Mouse (Mus musculus) CH12.LX (cell line): ENCODE measurements around the gene Cx3cl1. TPM values are rescaled to one million over a fixed set of nuclear protein-coding genes. Genes with fewer than 3 reads are reported as not detected.
A peak's percentile ranks its signal among the peaks of the same experiment; 100 is the strongest.

Experiments
- DNase-seq: peaks from one replicate; pipeline ENCODE4 v3.0.0-alpha.2; 2013; ENCODE audit errors: extremely low read depth
- H3K27ac ChIP-seq: 2 replicates; pipeline ENCODE4 v1.5.1; 2012; ENCODE audit warnings: low read depth, mild to moderate bottlenecking, control low read depth, moderate library complexity; ENCODE audit not compliant: insufficient read depth
- H3K27me3 ChIP-seq: replicated peaks from 2 replicates; pipeline ENCODE3; 2012; ENCODE audit warnings: inconsistent platforms
- H3K36me3 ChIP-seq, 2 experiments: replicated peaks in 1 of 2; 2 replicates each; pipeline versions ENCODE3 to v1.6.1; 2012; ENCODE audit warnings: inconsistent platforms in 1 of 2, low read length in 1 of 2, mild to moderate bottlenecking in 1 of 2, mixed read lengths in 1 of 2, moderate library complexity in 1 of 2; ENCODE audit not compliant: control insufficient read depth in 1 of 2, insufficient read depth in 1 of 2
- H3K4me1 ChIP-seq, 2 experiments: 2 replicates each; pipeline ENCODE4 v1.6.1; 2012; ENCODE audit warnings: inconsistent platforms in 1 of 2, moderate library complexity in 1 of 2; ENCODE audit not compliant: insufficient read depth in 2 of 2, control insufficient read depth in 1 of 2
- H3K4me2 ChIP-seq: 2 replicates; pipeline ENCODE4 v1.6.1; 2012; ENCODE audit warnings: low read depth, mild to moderate bottlenecking, control low read depth; ENCODE audit not compliant: poor library complexity, insufficient read depth, severe bottlenecking
- H3K4me3 ChIP-seq, 3 experiments: fragments of 150-350 bp in 1 of 3; sonication (generic) in 1 of 3; replicated peaks in 1 of 3; 2 replicates each; pipeline versions ENCODE3 to v1.5.1; 2011 to 2012; ENCODE audit warnings: low read depth in 2 of 3, low read length in 2 of 3, mild to moderate bottlenecking in 2 of 3, moderate library complexity in 2 of 3, control low read depth in 1 of 3, improper control_type of control experiment in 1 of 3, inconsistent platforms in 1 of 3, mixed read lengths in 1 of 3; ENCODE audit not compliant: poor library complexity in 1 of 3
- H3K79me2 ChIP-seq: replicated peaks from 2 replicates; pipeline ENCODE4 v1.6.1; 2012; ENCODE audit warnings: mild to moderate bottlenecking, moderate library complexity; ENCODE audit not compliant: control insufficient read depth, poor library complexity, insufficient read depth, severe bottlenecking; ENCODE audit errors: extremely low read depth
- H3K9ac ChIP-seq: 2 replicates; pipeline ENCODE4 v1.6.1; 2012; ENCODE audit warnings: low read depth, mild to moderate bottlenecking, control low read depth, moderate library complexity; ENCODE audit not compliant: insufficient read depth
- H3K9me3 ChIP-seq: replicated peaks from 2 replicates; pipeline ENCODE3; 2012; ENCODE audit warnings: low read length, inconsistent platforms, mixed read lengths
- BHLHE40 ChIP-seq: IDR thresholded peaks from 2 replicates; pipeline ENCODE4 v1.6.1; 2011; ENCODE audit warnings: mild to moderate bottlenecking, low read depth, low read length, improper control_type of control experiment
- CHD1 ChIP-seq: IDR thresholded peaks from 2 replicates; pipeline ENCODE4 v1.6.1; 2012; ENCODE audit warnings: low read depth, low read length, improper control_type of control experiment, inconsistent platforms
- CHD2 ChIP-seq: IDR thresholded peaks from 2 replicates; pipeline ENCODE4 v1.6.1; 2011; ENCODE audit warnings: low read length, improper control_type of control experiment
- CTCF ChIP-seq, 2 experiments: IDR thresholded peaks in 1 of 2; conservative IDR thresholded peaks in 1 of 2; 2 replicates each; pipeline ENCODE4 v1.5.1; 2011 to 2012; ENCODE audit warnings: low read depth in 2 of 2, low read length in 2 of 2, improper control_type of control experiment in 1 of 2, inconsistent platforms in 1 of 2, mild to moderate bottlenecking in 1 of 2, moderate library complexity in 1 of 2
- E2F4 ChIP-seq: IDR thresholded peaks from 2 replicates; pipeline ENCODE4 v1.6.1; 2011; ENCODE audit warnings: low read depth, low read length, improper control_type of control experiment; ENCODE audit not compliant: insufficient replicate concordance
- EP300 ChIP-seq: IDR thresholded peaks from 2 replicates; pipeline ENCODE4 v1.6.1; 2011; ENCODE audit warnings: low read length, improper control_type of control experiment
- GABPA ChIP-seq: IDR thresholded peaks from 2 replicates; pipeline ENCODE4 v1.6.1; 2012; ENCODE audit warnings: low read depth, low read length, improper control_type of control experiment, inconsistent platforms; ENCODE audit not compliant: insufficient replicate concordance
- HCFC1 ChIP-seq: IDR thresholded peaks from 2 replicates; pipeline ENCODE4 v1.6.1; 2012; ENCODE audit warnings: low read depth, mild to moderate bottlenecking, inconsistent platforms, low read length, improper control_type of control experiment
- IRF4 ChIP-seq: IDR thresholded peaks from 2 replicates; pipeline ENCODE4 v1.6.1; 2014; ENCODE audit warnings: low read depth, mild to moderate bottlenecking, inconsistent platforms, low read length, improper control_type of control experiment
- JUN ChIP-seq: IDR thresholded peaks from 2 replicates; pipeline ENCODE4 v1.6.1; 2011; ENCODE audit warnings: low read depth, mild to moderate bottlenecking, low read length, improper control_type of control experiment, moderate library complexity; ENCODE audit not compliant: insufficient read depth
- JUND ChIP-seq: conservative IDR thresholded peaks from 2 replicates; pipeline ENCODE4 v1.6.1; 2011; ENCODE audit warnings: low read depth, low read length, improper control_type of control experiment
- KAT2A ChIP-seq: IDR thresholded peaks from 2 replicates; pipeline ENCODE4 v1.6.1; 2012; ENCODE audit warnings: low read length, improper control_type of control experiment, inconsistent platforms; ENCODE audit not compliant: insufficient replicate concordance
- MAFK ChIP-seq: IDR thresholded peaks from 2 replicates; pipeline ENCODE4 v1.6.1; 2011; ENCODE audit warnings: low read length, improper control_type of control experiment; ENCODE audit not compliant: insufficient replicate concordance
- MAX ChIP-seq: IDR thresholded peaks from 2 replicates; pipeline ENCODE4 v1.6.1; 2011; ENCODE audit warnings: low read length, improper control_type of control experiment
- MAZ ChIP-seq: IDR thresholded peaks from 2 replicates; pipeline ENCODE4 v1.6.1; 2012; ENCODE audit warnings: low read depth, mild to moderate bottlenecking, inconsistent platforms, low read length, improper control_type of control experiment, moderate library complexity
- MYC ChIP-seq: IDR thresholded peaks from 2 replicates; pipeline ENCODE4 v1.6.1; 2011; ENCODE audit warnings: low read depth, mild to moderate bottlenecking, improper control_type of control experiment, low read length
- NELFE ChIP-seq: IDR thresholded peaks from 2 replicates; pipeline ENCODE4 v1.6.1; 2011; ENCODE audit warnings: low read depth, low read length, improper control_type of control experiment
- NRF1 ChIP-seq: IDR thresholded peaks from 2 replicates; pipeline ENCODE4 v1.6.1; 2014; ENCODE audit warnings: low read depth, mild to moderate bottlenecking, inconsistent platforms, low read length, improper control_type of control experiment, moderate library complexity
- POLR2A ChIP-seq: IDR thresholded peaks from 2 replicates; pipeline ENCODE4 v1.6.1; 2011; ENCODE audit warnings: low read depth, mild to moderate bottlenecking, improper control_type of control experiment, low read length
- POLR2AphosphoS2 ChIP-seq: IDR thresholded peaks from 2 replicates; pipeline ENCODE4 v1.6.1; 2011; ENCODE audit warnings: low read depth, low read length, improper control_type of control experiment
- RAD21 ChIP-seq: IDR thresholded peaks from 2 replicates; pipeline ENCODE4 v1.6.1; 2011; ENCODE audit warnings: low read depth, mild to moderate bottlenecking, low read length, improper control_type of control experiment, moderate library complexity
- RCOR1 ChIP-seq: conservative IDR thresholded peaks from 2 replicates; pipeline ENCODE4 v1.6.1; 2012; ENCODE audit warnings: low read depth, mild to moderate bottlenecking, inconsistent platforms, low read length, improper control_type of control experiment
- SIN3A ChIP-seq: IDR thresholded peaks from 2 replicates; pipeline ENCODE4 v1.6.1; 2012; ENCODE audit warnings: low read length, improper control_type of control experiment, inconsistent platforms
- SMC3 ChIP-seq: IDR thresholded peaks from 2 replicates; pipeline ENCODE4 v1.6.1; 2011; ENCODE audit warnings: low read depth, low read length, improper control_type of control experiment
- TBP ChIP-seq: conservative IDR thresholded peaks from 2 replicates; pipeline ENCODE4 v1.6.1; 2011; ENCODE audit warnings: low read depth, low read length, improper control_type of control experiment
- TCF12 ChIP-seq: IDR thresholded peaks from 2 replicates; pipeline ENCODE4 v1.6.1; 2014; ENCODE audit warnings: low read depth, mild to moderate bottlenecking, inconsistent platforms, low read length, improper control_type of control experiment
- UBTF ChIP-seq: IDR thresholded peaks from 2 replicates; pipeline ENCODE4 v1.6.1; 2012; ENCODE audit warnings: low read depth, mild to moderate bottlenecking, inconsistent platforms, low read length, improper control_type of control experiment, moderate library complexity
- USF1 ChIP-seq: IDR thresholded peaks from 2 replicates; pipeline ENCODE4 v1.6.1; 2014; ENCODE audit warnings: low read depth, mild to moderate bottlenecking, inconsistent platforms, low read length, improper control_type of control experiment
- USF2 ChIP-seq: conservative IDR thresholded peaks from 2 replicates; pipeline ENCODE4 v1.6.1; 2011; ENCODE audit warnings: low read depth, low read length, improper control_type of control experiment
- ZC3H11A ChIP-seq: IDR thresholded peaks from 2 replicates; pipeline ENCODE4 v1.6.1; 2012; ENCODE audit warnings: low read depth, mild to moderate bottlenecking, inconsistent platforms, low read length, improper control_type of control experiment
- ZMIZ1 ChIP-seq: IDR thresholded peaks from 2 replicates; pipeline ENCODE4 v1.6.1; 2012; ENCODE audit warnings: low read depth, mild to moderate bottlenecking, inconsistent platforms, low read length, improper control_type of control experiment
- ZNF384 ChIP-seq: IDR thresholded peaks from 2 replicates; pipeline ENCODE4 v1.6.1; 2012; ENCODE audit warnings: low read depth, low read length, improper control_type of control experiment, inconsistent platforms
- dilution Hi-C: fragments of 300-500 bp; cut with MboI; formaldehyde crosslinking; loops from 2 replicates; pipeline ENCODE4 v1.14.3; 2020; ENCODE audit warnings: low sequenced_read_pairs; ENCODE audit not compliant: extremely low pct_unique_long_range_greater_than_20kb, extremely low pct_ligation_motif_present
- in situ Hi-C: fragments of 300-500 bp; cut with MboI; formaldehyde crosslinking; loops from 3 replicates; pipeline ENCODE4 v1.14.3; 2019; ENCODE audit warnings: low sequenced_read_pairs, low pct_ligation_motif_present, low pct_unique_long_range_greater_than_20kb, mixed read lengths
- polyA plus RNA-seq: library from polyadenylated mRNA; unstranded; fragments of >175 nt; gene quantifications from 2 replicates; pipeline ENCODE4 v1.2.1, GENCODE M21; 2012; ENCODE audit warnings: low read depth; ENCODE audit not compliant: insufficient read length
- total RNA-seq, 2 experiments: library from RNA; depleted of rRNA; stranded (reverse); fragments of 300-350 nt in 1 of 2; fragments of >200 nt in 1 of 2; gene quantifications; 2 replicates each; pipeline ENCODE4 v1.2.3; 2012 to 2014

Cx3cl1 gene
- total and polyA plus RNA-seq, 3 experiments: 0.19 to 4.2 (median 3.7) TPM

DNA sequence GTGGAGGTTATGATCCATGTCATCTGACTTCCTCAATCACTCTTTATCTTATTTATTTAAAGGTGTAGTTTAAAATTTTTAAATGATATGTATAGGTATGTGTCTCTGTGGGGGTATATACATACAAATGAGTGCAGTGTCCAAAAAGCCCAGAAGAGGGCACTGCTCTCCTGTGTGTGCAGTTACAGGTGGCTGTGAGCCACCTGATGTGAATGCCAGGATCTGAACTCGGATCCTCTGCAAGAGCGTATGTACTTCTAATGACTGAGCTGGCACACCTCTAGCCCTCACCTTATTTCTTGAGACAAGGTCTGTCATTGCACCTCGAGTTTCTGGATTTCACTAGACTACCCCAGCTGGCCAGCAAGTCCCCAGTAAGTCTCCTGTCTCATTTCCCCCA lies 31.2 kb upstream of the Cx3cl1 start:
- dilution Hi-C loops: no loop called here
- Histone ChIP-seq H3K9me3 (peaks cover 3% of the 10 kb centered on the region), H3K4me2 (no peak overlapping the region), H3K27ac (peak overlapping the region; percentile 93; the same call in 1 of the 2 replicates), H3K4me3 (peak overlapping the region in 1 of 3 experiments; percentile 33), H3K4me1 (peaks cover 22 to 74% of the 10 kb centered on the region in 2 experiments), H3K9ac (no peak overlapping the region), H3K27me3 (no peaks in the 10 kb centered on the region), H3K36me3 (peaks cover 0 to 1% of the 10 kb centered on the region in 2 experiments)
- in situ Hi-C loops: loop anchor here (5.0 kb wide), 2 partner anchors 33 to 42 kb away; no protein-coding TSS in a partner anchor
- TF ChIP-seq CTCF (conservative IDR thresholded peaks at IDR 0.05 in 1 of 2, IDR thresholded peaks at IDR 0.05 in 1 of 2; ENCODE audit: low read depth in 2 of 2, low read length in 2 of 2) (peak; percentile 28 to 60; a peak in 2 of 4 replicates), RAD21 (peak; percentile 55), SIN3A (no peak), SMC3 (peak; percentile 34)
- TF ChIP-seq, all 38 proteins: peak for 3
- H3K79me2 ChIP-seq: no peaks in the 10 kb centered on the region
- peak; percentile 63 for DNase-seq

GRCm38 (mm10) chr8:94741726-94742125 lies 30.1 kb upstream of the Cx3cl1 start:
- peaks cover 3% of the 10 kb centered on the region for H3K9me3 ChIP-seq
- dilution Hi-C loops (no loop called here), in situ Hi-C loops (loop anchor here (5.0 kb wide), 2 partner anchors 34 to 41 kb away; no protein-coding TSS in a partner anchor)
- peak; percentile 59 for DNase-seq
- H3K4me3 ChIP-seq: no peak overlapping the region
- peaks cover 5 to 12% of the 10 kb centered on the region in 2 experiments for H3K36me3 ChIP-seq
- no peaks in the 10 kb centered on the region for H3K27me3 ChIP-seq
- peaks cover 23 to 65% of the 10 kb centered on the region in 2 experiments for H3K4me1 ChIP-seq
- H3K9ac ChIP-seq: no peak overlapping the region
- H3K4me2 ChIP-seq: peak overlapping the region; percentile 1; the same call in 1 of the 2 replicates
- H3K79me2 ChIP-seq: peaks cover 11% of the 10 kb centered on the region
- H3K27ac ChIP-seq: peak overlapping the region; percentile 87; the same call in 1 of the 2 replicates
- TF ChIP-seq JUN (no peak), POLR2A (no peak), TCF12 (peak; percentile 94), ZMIZ1 (peak; percentile 59; the same call in 1 of the 2 replicates), TBP (no peak), BHLHE40 (peak; percentile 64), UBTF (no peak), SMC3 (no peak), CHD2 (peak; percentile 78), SIN3A (0 out of 2 replicates have a peak, but pooled peaks have one; percentile 45), POLR2AphosphoS2 (no peak), E2F4 (no peak), MAZ (peak; percentile 82), MAFK (0 out of 2 replicates have a peak, but pooled peaks have one; percentile 43), ZC3H11A (no peak), HCFC1 (no peak), MYC (no peak), GABPA (no peak), RCOR1 (no peak), ZNF384 (no peak; the same call in 1 of the 2 replicates), NELFE (no peak), NRF1 (0 out of 2 replicates have a peak, but pooled peaks have one; percentile 25), USF2 (no peak), KAT2A (0 out of 2 replicates have a peak, but pooled peaks have one; percentile 38), MAX (0 out of 2 replicates have a peak, but pooled peaks have one; percentile 20), CTCF (conservative IDR thresholded peaks at IDR 0.05 in 1 of 2, IDR thresholded peaks at IDR 0.05 in 1 of 2; ENCODE audit: low read depth in 2 of 2, low read length in 2 of 2) (no peak), USF1 (no peak), JUND (no peak), CHD1 (no peak), EP300 (peak; percentile 85), IRF4 (peak; percentile 66)
